Mouse (Mus musculus) forebrain, embryonic 16.5 days (tissue): ENCODE measurements at regions not wholly inside any gene's neighbourhood (a gene's known extent, or its start where the extent isn't known, plus 50 kb on each side); places are given as distances from the start of the nearest gene placed in this dataset.
A peak's percentile ranks its signal among the peaks of the same experiment; 100 is the strongest.

ENCODE experiments used
- ATAC-seq: fragments of 200-750 bp; cut with Nextera tagmentation; 2 replicates; pipeline ENCODE4 v1.8.0; 2017; ENCODE audit warnings: mild to moderate bottlenecking, moderate library complexity
- H3K27ac ChIP-seq: fragments of 300-500 bp; sonication (generic); 2 replicates; pipeline ENCODE4 v1.5.1; 2014; ENCODE audit warnings: low read length, control low read depth
- H3K27me3 ChIP-seq: fragments of 300-500 bp; sonication (generic); replicated peaks from 2 replicates; pipeline ENCODE4 v1.6.1; 2014; ENCODE audit warnings: low read length; ENCODE audit not compliant: control insufficient read depth, insufficient read depth
- H3K36me3 ChIP-seq: fragments of 300-500 bp; sonication (generic); 2 replicates; pipeline ENCODE4 v1.6.1; 2014; ENCODE audit not compliant: control insufficient read depth, insufficient read depth
- H3K4me1 ChIP-seq: fragments of 300-500 bp; sonication (generic); replicated peaks from 2 replicates; pipeline ENCODE4 v1.6.1; 2014; ENCODE audit warnings: low read length; ENCODE audit not compliant: control insufficient read depth, insufficient read depth
- H3K4me2 ChIP-seq: fragments of 300-500 bp; sonication (generic); 2 replicates; pipeline ENCODE4 v1.6.1; 2014; ENCODE audit warnings: mild to moderate bottlenecking, low read length, control low read depth
- H3K4me3 ChIP-seq: fragments of 300-500 bp; sonication (generic); replicated peaks from 2 replicates; pipeline ENCODE4 v1.5.1; 2014; ENCODE audit warnings: mild to moderate bottlenecking, low read length, control low read depth
- H3K9ac ChIP-seq: fragments of 300-500 bp; sonication (generic); replicated peaks from 2 replicates; pipeline ENCODE4 v1.6.1; 2014; ENCODE audit warnings: low read depth, low read length, control low read depth
- H3K9me3 ChIP-seq: fragments of 300-500 bp; sonication (generic); 2 replicates; pipeline ENCODE4 v1.6.1; 2016; ENCODE audit warnings: low read length; ENCODE audit not compliant: control insufficient read depth
- WGBS: fragments of 180-500 bp; shearing (Covaris S2); extraction: QIAGEN DNeasy Blood & Tissue Kit; methylation state at CpG from one replicate; pipeline ENCODE4 v1.1.7; 2014; 5-methylcytosine and 5-hydroxymethylcytosine counted together

- 0 out of 2 replicates have a peak, but pooled peaks have one; percentile 28 for ATAC-seq
- 38% methylated on average over 6 of the region's 6 CpGs for WGBS
- no peaks in the 10 kb centered on the region for H3K27me3 ChIP-seq
Measured at GRCm38 (mm10) chr10:99441014-99441413, 178.0 kb downstream of the Dusp6 start.

GRCm38 (mm10) chr10:99441931-99442330 is 178.9 kb downstream of the Dusp6 start:
- H3K27ac ChIP-seq: 0 out of 2 replicates have a peak overlapping the region, but pooled peaks have one; percentile 4
- ATAC-seq: no peak
- H3K4me1 ChIP-seq: no peaks in the 10 kb centered on the region
- WGBS: 37% methylated on average over 10 of the region's 10 CpGs
- H3K9ac ChIP-seq: no peak overlapping the region
- H3K27me3 ChIP-seq: no peaks in the 10 kb centered on the region
- H3K4me3 ChIP-seq: no peak overlapping the region
- no peaks in the 10 kb centered on the region for H3K36me3 ChIP-seq
- H3K4me2 ChIP-seq: no peak overlapping the region
- no peaks in the 10 kb centered on the region for H3K9me3 ChIP-seq

More at GRCm38 (mm10) chr10:99441014-99441413, 178.0 kb downstream of the Dusp6 start:
- Histone ChIP-seq H3K9me3 (no peaks in the 10 kb centered on the region), H3K27ac (peak overlapping the region; percentile 23; the same call in 1 of the 2 replicates), H3K4me2 (no peak overlapping the region), H3K4me3 (no peak overlapping the region), H3K9ac (no peak overlapping the region), H3K36me3 (no peaks in the 10 kb centered on the region), H3K4me1 (no peaks in the 10 kb centered on the region)

- Histone ChIP-seq H3K4me3 (no peak overlapping the region), H3K9me3 (no peaks in the 10 kb centered on the region), H3K4me2 (no peak overlapping the region), H3K4me1 (no peaks in the 10 kb centered on the region), H3K27ac (no peak overlapping the region), H3K27me3 (no peaks in the 10 kb centered on the region), H3K36me3 (no peaks in the 10 kb centered on the region), H3K9ac (no peak overlapping the region)
- ATAC-seq: no peak
- WGBS: 91% methylated on average over 18 of the region's 18 CpGs
Measured at GRCm38 (mm10) chr10:99443453-99444170, 180.6 kb downstream of the Dusp6 start.

GRCm38 (mm10) chr10:99450714-99451625 is 187.9 kb downstream of the Dusp6 start:
- no peak overlapping the region for H3K27ac ChIP-seq
- no peaks in the 10 kb centered on the region for H3K36me3 ChIP-seq
- H3K4me2 ChIP-seq: 0 out of 2 replicates have a peak overlapping the region, but pooled peaks have one; percentile 21
- H3K27me3 ChIP-seq: no peaks in the 10 kb centered on the region
- no peak overlapping the region for H3K4me3 ChIP-seq
- H3K9me3 ChIP-seq: no peaks in the 10 kb centered on the region
- WGBS: 21% methylated on average over 9 of the region's 9 CpGs
- H3K4me1 ChIP-seq: peaks cover 11% of the 10 kb centered on the region
- ATAC-seq: peak; percentile 89
- no peak overlapping the region for H3K9ac ChIP-seq

GRCm38 (mm10) chr10:99451639-99452417 is 188.8 kb downstream of the Dusp6 start:
- Histone ChIP-seq H3K36me3 (no peaks in the 10 kb centered on the region), H3K27ac (peak overlapping the region; percentile 60; the same call in 1 of the 2 replicates), H3K4me3 (no peak overlapping the region), H3K27me3 (no peaks in the 10 kb centered on the region), H3K4me2 (no peak overlapping the region), H3K4me1 (peaks cover 11% of the 10 kb centered on the region), H3K9me3 (no peaks in the 10 kb centered on the region), H3K9ac (no peak overlapping the region)
- ATAC-seq: no peak
- 12% methylated on average over 10 of the region's 10 CpGs for WGBS

DNA sequence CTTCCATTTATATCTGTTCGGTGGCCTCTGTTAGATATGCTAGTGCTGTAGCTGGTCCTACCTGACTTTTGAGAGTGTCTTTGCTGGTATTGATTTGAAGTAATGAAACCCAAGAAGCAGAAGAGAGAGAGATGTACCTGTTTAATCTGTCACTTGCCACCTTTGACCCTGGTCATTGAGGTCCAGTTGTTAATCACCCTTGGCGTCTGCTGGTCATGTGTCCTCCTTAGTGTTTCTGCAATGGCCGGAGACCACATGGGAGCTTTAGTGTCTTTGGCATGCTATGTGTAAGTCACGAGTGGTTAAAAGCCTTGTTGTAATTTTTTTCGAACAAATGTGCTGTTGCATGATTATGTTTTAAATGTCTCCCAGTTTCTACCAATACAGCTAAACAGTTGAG is 193.1 kb downstream of the Dusp6 start:
- 86% methylated on average over 5 of the region's 5 CpGs for WGBS
- no peaks in the 10 kb centered on the region for H3K27me3 ChIP-seq
- peaks cover 10% of the 10 kb centered on the region for H3K4me1 ChIP-seq
- no peak overlapping the region for H3K9ac ChIP-seq
- H3K27ac ChIP-seq: no peak overlapping the region
- H3K4me2 ChIP-seq: no peak overlapping the region
- no peak for ATAC-seq
- H3K4me3 ChIP-seq: no peak overlapping the region
- H3K9me3 ChIP-seq: no peaks in the 10 kb centered on the region
- no peaks in the 10 kb centered on the region for H3K36me3 ChIP-seq

- ATAC-seq: no peak
- Histone ChIP-seq H3K4me2 (no peak overlapping the region), H3K27ac (no peak overlapping the region), H3K4me1 (peaks cover 8% of the 10 kb centered on the region), H3K9me3 (no peaks in the 10 kb centered on the region), H3K9ac (no peak overlapping the region), H3K27me3 (no peaks in the 10 kb centered on the region), H3K4me3 (no peak overlapping the region), H3K36me3 (no peaks in the 10 kb centered on the region)
- WGBS: 82% methylated on average over 3 of the region's 3 CpGs
Measured at GRCm38 (mm10) chr10:99458047-99458446, 195.0 kb downstream of the Dusp6 start.

DNA sequence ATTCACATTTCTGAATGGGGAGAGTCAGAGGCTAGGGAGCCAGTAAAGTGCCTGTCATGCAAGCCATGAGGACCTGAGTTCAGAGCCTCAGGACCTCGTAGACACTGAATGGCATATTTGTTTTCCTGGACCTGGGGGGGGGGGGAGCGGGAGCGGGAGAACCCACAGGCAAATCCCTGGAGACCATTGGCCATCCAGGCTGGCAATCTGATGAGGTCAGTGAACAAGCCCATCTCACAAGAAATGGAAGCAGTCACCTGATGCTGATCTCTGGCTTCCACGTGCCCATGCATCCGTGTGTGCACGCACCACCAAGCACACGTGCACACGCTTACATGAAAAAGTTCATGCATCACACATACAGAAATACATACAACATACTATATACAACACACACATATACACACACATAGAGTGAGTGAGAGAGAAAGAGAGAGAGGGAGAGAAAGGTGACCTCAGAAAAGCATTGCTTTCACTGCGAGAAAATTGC is 196.2 kb downstream of the Dusp6 start:
- H3K4me1 ChIP-seq: peaks cover 8% of the 10 kb centered on the region
- H3K4me2 ChIP-seq: no peak overlapping the region
- no peak overlapping the region for H3K4me3 ChIP-seq
- WGBS: 89% methylated on average over 9 of the region's 9 CpGs
- H3K27me3 ChIP-seq: no peaks in the 10 kb centered on the region
- H3K36me3 ChIP-seq: no peaks in the 10 kb centered on the region
- no peak overlapping the region for H3K27ac ChIP-seq
- no peak for ATAC-seq
- H3K9me3 ChIP-seq: no peaks in the 10 kb centered on the region
- H3K9ac ChIP-seq: no peak overlapping the region
